Mouse (Mus musculus): Measurements from ENCODE around the gene Nell1. TPM values are rescaled to one million over a fixed set of nuclear protein-coding genes. Genes with fewer than 3 reads are reported as not detected.
A peak's percentile ranks its signal among the peaks of the same experiment; 100 is the strongest.

Nell1 gene
- total RNA-seq, 2 experiments from 2014 or later = 0.11 to 0.21 TPM

- no peak for DNase-seq
- intact Hi-C loops (cut with DNase I; ENCODE audit: low total_unique reads) = loop anchor here (10.0 kb wide), 1 partner anchor 527 kb away; no protein-coding TSS in a partner anchor
These were observed 507.3 kb downstream of the Nell1 start for GRCm38 (mm10) chr7:50482011-50482410.

- intact Hi-C loops (cut with DNase I; ENCODE audit: low total_unique reads) = loop anchor here (10.0 kb wide), 1 partner anchor 531 kb away; no protein-coding TSS in a partner anchor
- peak; percentile 6 for DNase-seq
These were observed 510.6 kb downstream of the Nell1 start for GRCm38 (mm10) chr7:50485304-50485703.

GRCm38 (mm10) chr7:50486884-50487420, 512.3 kb downstream of the Nell1 start:
- DNase-seq = no peak
- intact Hi-C loops (cut with DNase I; ENCODE audit: low total_unique reads) = loop anchor here (10.0 kb wide), 1 partner anchor 532 kb away; no protein-coding TSS in a partner anchor

DNA sequence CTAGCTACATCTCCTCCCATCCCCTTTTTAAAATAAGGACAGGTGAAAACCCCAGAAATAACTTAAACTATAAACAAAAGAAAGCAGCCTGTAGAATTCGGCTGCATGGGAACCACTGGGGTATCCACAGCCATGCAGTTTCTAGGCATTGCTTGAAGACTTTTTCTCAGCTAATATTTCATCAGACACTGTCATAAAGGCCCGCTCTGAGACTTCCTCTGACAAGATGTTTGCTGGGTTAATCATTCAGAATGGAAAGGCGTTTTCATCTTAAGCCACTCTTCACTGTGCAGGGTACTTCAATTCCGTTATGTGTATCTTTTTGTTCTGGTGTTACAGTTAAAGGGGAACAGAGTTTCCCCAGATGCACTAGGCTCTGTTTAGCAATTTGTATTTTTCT, 526.9 kb downstream of the Nell1 start:
- intact Hi-C loops (cut with DNase I; ENCODE audit: low total_unique reads) = no loop called here
- DNase-seq = no peak

DNA sequence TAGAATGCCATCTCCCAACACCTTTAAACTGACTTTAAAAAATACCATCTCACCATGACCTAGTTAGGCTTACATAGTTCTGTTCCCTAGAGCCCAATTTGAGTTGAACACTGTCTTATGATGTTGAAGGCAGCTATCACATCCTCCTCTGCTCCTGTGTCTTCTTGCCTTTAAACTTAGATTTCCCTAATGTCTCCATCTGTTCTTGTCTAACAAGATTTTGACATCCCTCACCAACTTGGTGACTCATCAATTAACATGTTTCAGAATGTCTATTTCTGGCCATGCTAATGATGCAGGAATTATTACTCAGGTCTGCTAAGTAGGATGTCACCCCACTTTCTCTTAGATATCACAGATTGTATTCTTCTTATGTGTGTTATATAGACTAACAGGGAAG, 532.4 kb downstream of the Nell1 start:
- DNase-seq = no peak
- intact Hi-C loops (cut with DNase I; ENCODE audit: low total_unique reads) = no loop called here

DNA sequence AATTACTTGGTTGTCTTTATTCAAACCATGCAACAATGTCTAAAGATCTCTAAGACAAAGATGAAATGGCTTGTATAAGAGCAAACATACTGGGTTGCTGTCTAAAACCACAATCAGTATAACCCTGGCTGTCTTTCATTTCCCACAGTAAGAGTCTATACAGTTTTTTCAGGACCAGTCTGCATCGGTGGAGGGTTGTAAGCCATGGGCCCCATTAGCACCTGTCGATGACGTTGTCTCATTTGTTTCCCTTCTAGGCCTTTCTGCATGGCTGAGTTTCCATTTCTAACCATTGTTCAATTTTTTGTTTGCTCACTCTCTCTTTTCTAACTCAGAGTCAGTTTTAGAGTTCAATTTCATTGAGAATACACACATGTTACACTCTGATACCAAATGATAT, 540.2 kb downstream of the Nell1 start:
- DNase-seq = no peak
- intact Hi-C loops (cut with DNase I; ENCODE audit: low total_unique reads) = no loop called here

GRCm38 (mm10) chr7:50516681-50517080, 542.0 kb downstream of the Nell1 start:
- intact Hi-C loops (cut with DNase I; ENCODE audit: low total_unique reads) = no loop called here
- no peak for DNase-seq

GRCm38 (mm10) chr7:50543373-50543772, 568.7 kb downstream of the Nell1 start:
- intact Hi-C loops (cut with DNase I; ENCODE audit: low total_unique reads) = no loop called here
- DNase-seq = no peak

GRCm38 (mm10) chr7:50549572-50549971, 574.9 kb downstream of the Nell1 start:
- no peak for DNase-seq
- intact Hi-C loops (cut with DNase I; ENCODE audit: low total_unique reads) = no loop called here

DNA sequence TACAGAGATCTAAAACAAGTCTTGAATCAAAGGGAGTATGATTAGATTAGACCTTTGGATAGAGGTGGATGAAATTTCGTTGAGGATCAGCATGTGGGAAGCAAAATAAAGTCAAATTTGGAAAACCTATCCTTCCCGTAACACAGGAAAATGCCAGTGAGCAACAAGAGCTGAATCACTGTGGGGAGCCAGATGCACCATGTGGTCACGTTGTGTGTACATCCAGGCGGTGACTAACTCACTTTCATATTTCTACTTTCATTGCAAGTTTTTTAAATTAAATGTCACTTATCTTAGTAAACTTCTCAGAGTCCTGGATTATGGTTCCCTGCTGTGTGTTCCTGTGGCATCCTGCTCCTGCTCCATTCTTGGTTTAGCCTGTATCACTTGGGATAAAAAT, 576.8 kb downstream of the Nell1 start:
- intact Hi-C loops (cut with DNase I; ENCODE audit: low total_unique reads) = no loop called here

DNA sequence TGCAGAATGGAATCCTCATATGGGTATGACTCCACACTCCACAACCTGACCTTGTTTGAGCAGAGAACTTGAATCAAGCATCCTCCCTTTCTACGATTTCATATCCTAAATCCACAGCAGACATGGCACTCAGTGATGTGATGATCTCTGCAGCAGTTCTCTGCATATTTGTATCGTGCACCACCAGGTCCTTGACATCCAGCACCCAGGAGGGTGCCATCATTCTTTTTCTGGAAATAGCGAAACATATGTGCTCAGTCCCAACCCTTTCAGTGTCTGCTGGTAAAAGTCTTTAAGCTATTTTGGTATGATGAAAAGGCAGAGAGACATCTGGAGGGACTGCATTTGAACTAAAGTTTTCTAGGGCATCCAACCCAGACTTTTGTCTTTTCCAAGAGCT, 588.0 kb downstream of the Nell1 start:
- no peak for DNase-seq
- intact Hi-C loops (cut with DNase I; ENCODE audit: low total_unique reads) = no loop called here

More for the DNA sequence above, 576.8 kb downstream of the Nell1 start:
- no peak for DNase-seq

GRCm38 (mm10) chr7:50573841-50574240, 599.2 kb downstream of the Nell1 start:
- intact Hi-C loops (cut with DNase I; ENCODE audit: low total_unique reads) = no loop called here
- no peak for DNase-seq

DNA sequence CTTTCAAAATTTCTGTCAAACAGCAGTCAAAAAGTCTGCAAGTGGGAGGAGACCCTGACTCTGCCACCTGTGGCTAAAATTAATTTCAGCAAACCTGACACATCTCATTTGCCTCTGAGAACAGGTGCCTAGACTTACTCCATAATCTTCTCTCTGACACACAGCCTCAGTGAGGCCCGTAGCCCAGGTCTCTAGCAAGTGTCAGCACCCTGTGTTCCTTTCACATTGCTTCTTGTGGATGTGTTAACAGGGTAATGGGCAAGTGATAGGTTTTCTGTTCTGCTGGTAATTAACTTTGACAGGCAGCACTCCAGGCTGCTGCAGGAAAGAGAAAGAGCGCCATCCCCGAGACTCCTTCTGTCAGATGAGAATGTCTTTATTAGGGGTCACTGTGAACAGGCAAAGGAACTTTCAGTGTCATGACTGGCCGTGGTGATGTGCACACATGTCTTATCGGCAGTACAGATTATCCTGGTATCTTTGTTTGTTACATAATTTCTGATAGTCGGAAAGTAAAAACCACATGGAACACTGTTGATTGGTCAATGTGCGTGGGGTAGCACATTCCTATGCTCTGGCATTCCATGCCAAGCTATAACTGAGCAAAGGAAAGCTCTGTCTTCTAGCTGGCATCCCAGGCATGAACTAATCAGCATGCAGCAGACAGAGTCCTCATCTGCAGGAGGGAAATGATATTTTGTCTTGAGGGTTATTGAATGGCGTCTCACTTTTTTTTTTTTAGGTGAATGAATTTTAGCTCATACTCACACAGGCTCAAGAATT, 614.2 kb downstream of the Nell1 start:
- DNase-seq = no peak
- intact Hi-C loops (cut with DNase I; ENCODE audit: low total_unique reads) = no loop called here

GRCm38 (mm10) chr7:50598890-50599289, 624.2 kb downstream of the Nell1 start, which contains the start of gene 4933405O20Rik:
TSS of gene 4933405O20Rik (plus strand) at chr7:50599190.
- intact Hi-C loops (cut with DNase I; ENCODE audit: low total_unique reads) = no loop called here
- no peak for DNase-seq

DNA sequence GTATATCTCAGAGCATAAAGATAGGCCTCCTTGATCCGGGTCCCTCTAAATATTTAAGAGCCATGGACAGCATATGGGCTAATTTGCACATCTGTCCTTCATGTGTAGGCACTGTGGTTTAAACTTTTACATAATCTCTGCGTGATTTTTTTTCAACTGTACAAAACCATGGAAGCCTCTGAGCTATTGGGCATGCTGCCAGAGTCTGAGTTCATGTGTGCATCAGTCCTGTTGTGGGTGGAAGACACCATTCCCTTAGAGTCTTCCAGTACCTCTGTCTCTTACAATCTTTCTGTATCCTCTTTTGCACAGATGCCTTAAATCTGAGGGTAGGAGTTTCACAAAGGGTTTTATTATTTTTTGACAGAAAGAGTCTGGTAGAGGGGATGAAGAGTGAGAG, 639.4 kb downstream of the Nell1 start:
- intact Hi-C loops (cut with DNase I; ENCODE audit: low total_unique reads) = no loop called here
- DNase-seq = no peak

GRCm38 (mm10) chr7:50629186-50629585, 654.5 kb downstream of the Nell1 start:
- DNase-seq = no peak
- intact Hi-C loops (cut with DNase I; ENCODE audit: low total_unique reads) = no loop called here

DNA sequence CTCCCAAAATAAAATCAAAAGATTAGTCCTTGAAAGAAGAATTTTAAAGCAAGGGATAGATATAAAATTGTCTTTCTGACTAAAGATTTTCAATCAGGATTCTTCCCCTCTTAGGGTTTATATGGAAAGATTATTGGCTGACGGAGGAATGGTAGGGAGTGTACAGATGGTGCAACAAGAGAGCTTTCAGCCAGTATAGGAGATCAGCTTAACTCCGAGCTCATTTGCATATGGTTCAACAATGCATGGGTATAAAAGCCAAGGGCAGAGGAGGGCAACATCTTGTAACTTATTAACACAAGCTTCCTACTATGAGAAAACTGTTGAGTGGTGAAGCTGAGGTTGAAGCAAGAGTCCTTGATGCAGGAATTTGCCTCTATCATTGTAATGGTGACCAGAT, 658.5 kb downstream of the Nell1 start:
- intact Hi-C loops (cut with DNase I; ENCODE audit: low total_unique reads) = no loop called here
- DNase-seq = no peak

- intact Hi-C loops (cut with DNase I; ENCODE audit: low total_unique reads) = no loop called here
- no peak for DNase-seq
These were observed 697.6 kb downstream of the Nell1 start for GRCm38 (mm10) chr7:50672266-50672665.

DNA sequence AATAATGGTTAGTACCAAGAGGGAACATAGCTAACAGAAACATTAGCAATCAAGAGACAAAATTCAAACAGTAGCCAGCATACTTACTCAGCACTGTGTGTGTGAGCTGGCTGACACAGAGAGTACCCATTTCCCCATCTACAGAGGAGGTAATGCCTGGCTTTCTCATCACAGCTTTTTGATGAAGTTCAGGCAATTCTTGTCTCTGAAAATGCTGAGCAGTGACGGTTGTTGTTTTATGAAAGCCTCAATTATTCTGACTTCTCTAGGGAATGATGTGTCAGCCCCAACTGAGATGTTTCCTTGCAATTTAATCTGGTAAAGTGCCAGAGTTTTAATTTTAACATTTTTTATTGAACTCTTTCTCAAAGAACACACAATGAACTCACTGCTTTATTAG, 700.8 kb downstream of the Nell1 start:
- intact Hi-C loops (cut with DNase I; ENCODE audit: low total_unique reads) = no loop called here
- DNase-seq = no peak

DNA sequence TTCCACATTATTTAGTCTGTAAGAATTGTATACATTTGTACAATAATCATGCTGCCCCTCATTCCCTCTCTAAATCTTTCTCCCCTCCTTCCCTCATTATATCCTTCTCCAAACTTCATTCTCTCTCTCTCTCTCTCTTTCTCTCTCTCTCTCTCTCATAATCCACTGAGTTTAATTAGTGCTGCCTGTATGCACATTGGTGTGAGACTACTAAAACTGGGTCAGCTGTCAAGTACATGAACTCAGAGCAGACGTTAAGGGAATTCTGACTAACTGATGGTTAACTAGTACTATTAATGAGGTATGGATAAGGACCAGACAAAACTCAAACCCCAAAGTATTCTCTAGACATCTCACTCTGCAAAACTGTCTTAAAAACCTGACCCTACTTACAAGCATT, 702.8 kb downstream of the Nell1 start:
- intact Hi-C loops (cut with DNase I; ENCODE audit: low total_unique reads) = no loop called here
- no peak for DNase-seq

GRCm38 (mm10) chr7:50686337-50686736, 711.7 kb downstream of the Nell1 start:
- intact Hi-C loops (cut with DNase I; ENCODE audit: low total_unique reads) = no loop called here
- DNase-seq = no peak

Measured in gastrocnemius, postnatal 14 days (tissue).